Mouse (Mus musculus) intestine, embryonic 16.5 days (tissue): Measurements from ENCODE around the gene Ybey. TPM values are rescaled to one million over a fixed set of nuclear protein-coding genes. Genes with fewer than 3 reads are reported as not detected.

Experiments used
- ATAC-seq: fragments of 200-750 bp; cut with Nextera tagmentation; 2 replicates; pipeline ENCODE4 v1.8.0; 2017; ENCODE audit warnings: moderate TSS enrichment, moderate library complexity
- H3K27ac ChIP-seq: fragments of 300-500 bp; sonication (generic); 2 replicates; pipeline ENCODE4 v1.5.1; 2014; ENCODE audit warnings: mild to moderate bottlenecking, low read length
- H3K27me3 ChIP-seq: fragments of 300-500 bp; sonication (generic); replicated peaks from 2 replicates; pipeline ENCODE4 v1.6.1; 2014; ENCODE audit warnings: low read length, control low read depth, mixed read lengths; ENCODE audit not compliant: control insufficient read depth, insufficient read depth
- H3K36me3 ChIP-seq: fragments of 300-500 bp; sonication (generic); 2 replicates; pipeline ENCODE4 v1.6.1; 2014; ENCODE audit warnings: low read length, control low read depth; ENCODE audit not compliant: control insufficient read depth, insufficient read depth
- H3K4me1 ChIP-seq: fragments of 300-500 bp; sonication (generic); 2 replicates; pipeline ENCODE4 v1.6.1; 2014; ENCODE audit warnings: low read length, control low read depth, mixed read lengths; ENCODE audit not compliant: control insufficient read depth, insufficient read depth
- H3K4me2 ChIP-seq: fragments of 300-500 bp; sonication (generic); 2 replicates; pipeline ENCODE4 v1.6.1; 2014; ENCODE audit warnings: low read depth, low read length, control low read depth
- H3K4me3 ChIP-seq: fragments of 300-500 bp; sonication (generic); 2 replicates; pipeline ENCODE4 v1.5.1; 2014; ENCODE audit warnings: mild to moderate bottlenecking, low read length
- H3K9ac ChIP-seq: fragments of 300-500 bp; sonication (generic); 2 replicates; pipeline ENCODE4 v1.6.1; 2014; ENCODE audit warnings: low read depth, low read length
- H3K9me3 ChIP-seq: fragments of 300-500 bp; sonication (generic); 2 replicates; pipeline ENCODE4 v1.6.1; 2016; ENCODE audit warnings: low read length, control low read depth; ENCODE audit not compliant: control insufficient read depth
- WGBS: fragments of 180-500 bp; shearing (Covaris S2); extraction: QIAGEN DNeasy Blood & Tissue Kit; methylation state at CpG from one replicate; pipeline ENCODE4 v1.1.7; 2014; 5-methylcytosine and 5-hydroxymethylcytosine counted together
- polyA plus RNA-seq: library from polyadenylated mRNA; unstranded; fragments of >200 nt; fragmentation: Nextera tagmentation; extraction: Ambion mirVana; gene quantifications from 2 replicates; pipeline ENCODE4 v1.2.1, GENCODE M21; 2015

The Ybey gene
- polyA plus RNA-seq, 1 experiment from 2014 or later = 5.5 TPM

- H3K36me3 ChIP-seq = peaks cover 27% of the 10 kb centered on the region
- no peak overlapping the region for H3K4me3 ChIP-seq
- no peak overlapping the region for H3K4me2 ChIP-seq
- H3K9ac ChIP-seq = no peak overlapping the region
- H3K4me1 ChIP-seq = no peaks in the 10 kb centered on the region
- H3K27me3 ChIP-seq = no peaks in the 10 kb centered on the region
- WGBS = 87% methylated on average over 8 of the region's 8 CpGs
- H3K9me3 ChIP-seq = no peaks in the 10 kb centered on the region
- no peak for ATAC-seq
- no peak overlapping the region for H3K27ac ChIP-seq
These were observed 19.4 kb upstream of the Ybey start for GRCm38 (mm10) chr10:76488265-76488664.

- peaks cover 18% of the 10 kb centered on the region for H3K36me3 ChIP-seq
- no peak for ATAC-seq
- WGBS = 91% methylated on average over 2 of the region's 2 CpGs
- no peaks in the 10 kb centered on the region for H3K9me3 ChIP-seq
- no peaks in the 10 kb centered on the region for H3K4me1 ChIP-seq
- no peak overlapping the region for H3K4me3 ChIP-seq
- H3K27ac ChIP-seq = no peak overlapping the region
- H3K9ac ChIP-seq = no peak overlapping the region
- no peak overlapping the region for H3K4me2 ChIP-seq
- no peaks in the 10 kb centered on the region for H3K27me3 ChIP-seq
These were observed 17.4 kb upstream of the Ybey start for GRCm38 (mm10) chr10:76486302-76486701.

- H3K4me1 ChIP-seq = no peaks in the 10 kb centered on the region
- no peak overlapping the region for H3K27ac ChIP-seq
- H3K9ac ChIP-seq = no peak overlapping the region
- H3K9me3 ChIP-seq = no peaks in the 10 kb centered on the region
- 92% methylated on average over 6 of the region's 6 CpGs for WGBS
- no peak overlapping the region for H3K4me2 ChIP-seq
- no peak for ATAC-seq
- H3K36me3 ChIP-seq = peaks cover 10% of the 10 kb centered on the region
- H3K27me3 ChIP-seq = no peaks in the 10 kb centered on the region
- H3K4me3 ChIP-seq = no peak overlapping the region
These were observed 12.6 kb upstream of the Ybey start for GRCm38 (mm10) chr10:76481480-76481879.

- Histone ChIP-seq H3K4me2 (no peak overlapping the region), H3K4me3 (no peak overlapping the region), H3K36me3 (peaks cover 7% of the 10 kb centered on the region), H3K4me1 (no peaks in the 10 kb centered on the region), H3K9me3 (no peaks in the 10 kb centered on the region), H3K9ac (no peak overlapping the region), H3K27me3 (no peaks in the 10 kb centered on the region), H3K27ac (no peak overlapping the region)
- ATAC-seq = no peak
- 94% methylated on average over 13 of the region's 13 CpGs for WGBS
These were observed 11.9 kb upstream of the Ybey start for GRCm38 (mm10) chr10:76480851-76481250.

- Histone ChIP-seq H3K36me3 (peaks cover 14% of the 10 kb centered on the region; the same call in 1 of the 2 replicates), H3K9me3 (no peaks in the 10 kb centered on the region)
- 94% methylated on average over 5 of the region's 5 CpGs for WGBS
These were observed 4.8 kb upstream of the Ybey start for GRCm38 (mm10) chr10:76473759-76474158.

GRCm38 (mm10) chr10:76462721-76463120 is 6.2 kb downstream of the Ybey start:
- Histone ChIP-seq H3K9me3 (0 out of 2 replicates have a peak, but pooled peaks cover 11% of the 10 kb centered on the region), H3K9ac (no peak overlapping the region), H3K4me2 (no peak overlapping the region), H3K27me3 (no peaks in the 10 kb centered on the region), H3K4me3 (no peak overlapping the region), H3K4me1 (no peaks in the 10 kb centered on the region), H3K27ac (no peak overlapping the region), H3K36me3 (no peaks in the 10 kb centered on the region)
- WGBS = 91% methylated on average over 6 of the region's 6 CpGs
- ATAC-seq = no peak

More at GRCm38 (mm10) chr10:76473759-76474158, 4.8 kb upstream of the Ybey start:
- no peak for ATAC-seq
- Histone ChIP-seq H3K4me1 (no peaks in the 10 kb centered on the region), H3K4me2 (no peak overlapping the region), H3K27me3 (no peaks in the 10 kb centered on the region), H3K9ac (no peak overlapping the region), H3K27ac (no peak overlapping the region), H3K4me3 (no peak overlapping the region)

GRCm38 (mm10) chr10:76462312-76462711 is 6.6 kb downstream of the Ybey start:
- no peaks in the 10 kb centered on the region for H3K4me1 ChIP-seq
- no peak overlapping the region for H3K27ac ChIP-seq
- no peaks in the 10 kb centered on the region for H3K36me3 ChIP-seq
- H3K9ac ChIP-seq = no peak overlapping the region
- no peak for ATAC-seq
- 0 out of 2 replicates have a peak, but pooled peaks cover 11% of the 10 kb centered on the region for H3K9me3 ChIP-seq
- H3K4me3 ChIP-seq = no peak overlapping the region
- H3K27me3 ChIP-seq = no peaks in the 10 kb centered on the region
- WGBS = 92% methylated on average over 7 of the region's 7 CpGs
- no peak overlapping the region for H3K4me2 ChIP-seq

GRCm38 (mm10) chr10:76461255-76461654 is 7.7 kb downstream of the Ybey start:
- Histone ChIP-seq H3K4me1 (no peaks in the 10 kb centered on the region), H3K36me3 (no peaks in the 10 kb centered on the region), H3K4me3 (no peak overlapping the region), H3K4me2 (no peak overlapping the region), H3K27me3 (no peaks in the 10 kb centered on the region), H3K27ac (no peak overlapping the region), H3K9ac (no peak overlapping the region), H3K9me3 (0 out of 2 replicates have a peak, but pooled peaks cover 11% of the 10 kb centered on the region)
- WGBS = 94% methylated on average over 1 of the region's 1 CpGs
- ATAC-seq = no peak

GRCm38 (mm10) chr10:76455289-76455688 is 13.6 kb downstream of the Ybey start:
- Histone ChIP-seq H3K4me2 (no peak overlapping the region), H3K27me3 (no peaks in the 10 kb centered on the region), H3K27ac (no peak overlapping the region), H3K9me3 (0 out of 2 replicates have a peak, but pooled peaks cover 7% of the 10 kb centered on the region), H3K9ac (no peak overlapping the region), H3K36me3 (no peaks in the 10 kb centered on the region), H3K4me1 (no peaks in the 10 kb centered on the region), H3K4me3 (no peak overlapping the region)
- no peak for ATAC-seq
- WGBS = 60% methylated on average over 5 of the region's 5 CpGs

- Histone ChIP-seq H3K27me3 (no peaks in the 10 kb centered on the region), H3K4me1 (peaks cover 5% of the 10 kb centered on the region), H3K9ac (no peak within 1 kb of the TSS), H3K4me3 (no peak within 1 kb of the TSS), H3K4me2 (no peak within 1 kb of the TSS), H3K36me3 (no peaks in the 10 kb centered on the region), H3K27ac (no peak within 1 kb of the TSS), H3K9me3 (no peaks in the 10 kb centered on the region)
- WGBS = 63% methylated on average over 5 of the region's 5 CpGs
- ATAC-seq = no peak
These were observed 20.1 kb downstream of the Ybey start, which contains the start of gene 2610028H24Rik for GRCm38 (mm10) chr10:76448851-76449250. Gene 2610028H24Rik, plus strand, starts transcription at chr10:76449081.
